Mouse (Mus musculus) layer of hippocampus, postnatal 25 days (tissue): ENCODE data around the gene Gm37419. TPM values are rescaled to one million over a fixed set of nuclear protein-coding genes. Genes with fewer than 3 reads are reported as not detected.

Source experiments
- DNase-seq, 2 experiments: peaks; one replicate each; pipeline ENCODE4 v3.0.0; 2022; ENCODE audit warnings: mixed read lengths in 2 of 2, low spot score in 1 of 2; ENCODE audit errors: extremely low spot score in 1 of 2
- total RNA-seq, 2 experiments: library from RNA; stranded (reverse); gene quantifications; 2 replicates each; pipeline ENCODE4 v1.2.3; 2021

Gene Gm37419
- total RNA-seq, 2 experiments from 2014 or later: not detected

DNA sequence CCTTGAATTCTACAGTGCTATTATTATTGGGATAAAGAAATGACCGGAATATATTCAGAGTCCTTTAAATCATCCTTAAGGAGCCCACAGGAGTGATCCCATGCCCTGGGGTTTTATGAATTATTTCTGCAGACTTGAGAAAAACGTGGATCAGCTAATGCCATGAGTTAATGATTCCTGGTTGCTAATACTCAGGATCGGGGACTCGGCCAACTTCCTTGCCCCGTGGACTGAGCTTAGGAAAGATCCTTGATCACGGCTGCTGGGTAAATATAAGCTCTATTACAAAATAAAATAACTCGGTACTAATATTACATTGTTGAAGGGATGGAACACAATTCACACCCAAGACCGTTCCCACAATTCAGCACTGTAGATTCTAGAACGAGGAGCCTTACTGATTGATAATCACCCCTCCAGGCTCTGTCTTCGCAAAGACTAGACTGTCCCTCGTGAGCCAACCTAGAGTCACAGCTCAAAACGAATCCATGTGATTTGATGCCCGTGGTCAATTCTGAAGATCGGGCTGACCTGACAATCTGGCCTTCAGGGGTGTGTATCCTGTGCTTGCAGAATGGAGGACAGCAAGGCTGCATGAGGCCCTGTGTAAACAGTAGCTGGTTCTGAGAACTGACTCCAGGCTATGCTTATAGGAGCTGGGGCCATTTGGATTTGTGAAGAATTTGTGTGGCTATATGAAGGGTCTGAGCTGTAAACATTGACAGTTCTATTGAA, 3.7 kb downstream of the Gm37419 start:
- no peak for DNase-seq

DNA sequence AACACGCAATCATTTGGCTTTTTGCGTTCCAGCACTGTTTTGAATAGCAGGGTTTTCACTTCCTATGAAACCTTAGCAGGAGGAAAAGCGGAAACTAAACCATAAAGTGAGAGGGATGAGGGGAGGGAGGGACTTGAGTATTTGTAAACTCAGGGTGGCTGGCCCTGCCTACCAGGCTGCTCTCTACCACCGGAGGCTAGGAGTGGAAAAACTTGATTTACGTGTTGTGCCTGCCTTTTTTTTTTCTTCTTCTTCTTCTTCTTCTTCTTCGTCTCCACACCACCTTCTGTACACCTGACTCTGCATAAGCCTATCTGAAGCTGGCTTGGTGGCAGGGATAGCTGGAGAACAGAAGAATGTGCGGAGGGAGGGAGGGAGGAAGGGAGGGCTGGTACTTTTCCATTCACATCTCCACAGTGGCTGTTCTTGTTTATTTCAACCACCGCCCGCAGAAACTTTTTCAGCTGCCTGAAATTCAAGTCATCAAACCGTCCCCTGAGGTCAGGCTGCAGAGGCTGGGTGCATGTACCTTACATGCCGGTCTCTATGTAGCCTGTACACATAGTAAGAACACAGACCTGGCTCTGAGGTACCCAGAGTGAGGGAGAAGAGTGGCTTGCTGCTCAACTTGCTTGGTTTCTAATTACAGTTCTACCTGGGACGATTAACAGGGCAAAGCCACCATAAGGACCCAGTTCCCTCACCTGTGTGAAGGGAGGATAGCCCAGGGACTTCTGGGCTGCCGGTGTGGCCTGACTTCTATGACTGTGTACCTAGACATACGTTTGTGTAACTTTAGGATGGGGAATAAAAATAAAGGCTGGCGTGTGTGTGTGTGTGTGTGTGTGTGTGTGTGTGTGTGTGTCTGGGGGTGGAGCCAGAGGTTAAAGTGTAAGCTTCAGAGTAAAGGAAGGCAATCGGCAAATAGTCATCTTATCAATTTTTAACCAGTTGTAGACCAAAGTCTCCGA, 5.4 kb downstream of the Gm37419 start:
- no peak for DNase-seq

DNA sequence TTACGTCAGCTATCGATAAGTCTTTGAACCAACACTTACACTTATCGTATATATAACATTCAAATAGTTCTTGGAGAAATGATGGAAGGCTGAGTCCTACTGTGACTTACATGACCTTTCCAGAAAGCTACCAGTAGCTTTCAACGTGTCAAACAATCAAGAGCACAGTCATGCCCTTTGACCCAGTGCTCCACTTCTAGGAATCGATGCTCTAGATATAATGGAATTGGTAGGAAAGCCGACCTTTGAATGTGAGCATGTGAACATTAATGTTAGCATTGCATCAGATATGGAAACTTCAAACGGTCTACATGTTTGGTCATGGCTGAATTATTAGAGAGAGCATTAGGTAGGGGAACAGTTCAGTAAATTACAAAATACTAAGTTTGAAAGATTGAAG, 8.1 kb downstream of the Gm37419 start:
- no peak for DNase-seq

DNA sequence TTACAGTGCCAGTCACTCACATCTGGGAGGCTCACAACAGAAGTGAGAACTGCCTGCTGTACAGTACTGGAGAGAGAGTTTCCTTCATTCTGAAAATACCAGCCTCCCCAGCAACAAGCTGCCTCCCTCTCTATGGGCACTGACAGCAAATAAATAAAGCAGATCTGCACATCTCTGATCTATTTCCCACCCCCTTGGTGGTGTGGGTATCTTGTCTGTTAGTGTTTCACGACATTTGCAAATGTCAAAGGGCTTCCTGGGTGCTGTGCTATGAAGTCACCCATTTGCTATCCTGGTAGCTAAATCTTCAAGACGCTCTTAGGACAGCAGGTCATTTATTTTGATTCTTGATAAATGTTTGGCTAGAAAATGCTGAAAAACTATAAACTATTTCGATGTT, 8.9 kb downstream of the Gm37419 start:
- DNase-seq: no peak

DNA sequence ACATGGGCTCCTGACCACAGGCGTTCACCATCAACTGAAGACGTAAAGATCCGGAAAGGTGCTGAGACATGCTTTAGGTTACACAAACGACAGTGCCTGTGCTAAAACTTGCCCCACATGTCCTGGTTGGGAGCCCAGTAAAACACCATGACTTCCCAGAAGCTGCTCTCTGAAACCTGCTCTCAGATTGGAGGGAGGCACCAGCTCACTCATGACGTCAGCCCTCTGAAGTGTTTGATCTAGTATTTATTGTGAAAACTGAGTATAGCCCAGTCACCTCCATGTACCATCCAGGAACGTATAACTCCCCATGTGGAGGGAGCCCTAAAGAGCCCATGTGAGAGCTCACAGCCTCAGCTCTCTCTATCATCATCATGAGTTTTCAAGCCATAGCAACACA, 9.6 kb downstream of the Gm37419 start:
- DNase-seq: no peak

DNA sequence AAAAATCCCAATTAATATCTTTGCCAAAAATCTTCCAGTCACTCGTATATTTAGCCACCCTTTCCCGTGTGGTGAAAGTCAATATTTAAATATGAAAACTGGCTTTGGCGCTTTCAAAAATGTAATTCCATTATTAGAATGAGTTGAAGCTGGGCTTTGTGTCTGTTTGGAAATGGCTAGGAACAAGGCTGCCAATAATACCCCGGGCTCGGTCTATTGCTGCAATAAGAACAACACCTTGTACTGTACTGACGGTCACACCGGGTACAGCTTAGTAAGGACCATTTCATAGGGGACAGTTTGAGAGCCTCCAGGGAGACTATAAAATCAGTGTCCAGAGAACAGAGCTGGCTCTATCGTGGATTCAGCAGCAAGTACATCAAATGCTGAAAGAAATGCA, 17.6 kb downstream of the Gm37419 start:
- DNase-seq: no peak

DNA sequence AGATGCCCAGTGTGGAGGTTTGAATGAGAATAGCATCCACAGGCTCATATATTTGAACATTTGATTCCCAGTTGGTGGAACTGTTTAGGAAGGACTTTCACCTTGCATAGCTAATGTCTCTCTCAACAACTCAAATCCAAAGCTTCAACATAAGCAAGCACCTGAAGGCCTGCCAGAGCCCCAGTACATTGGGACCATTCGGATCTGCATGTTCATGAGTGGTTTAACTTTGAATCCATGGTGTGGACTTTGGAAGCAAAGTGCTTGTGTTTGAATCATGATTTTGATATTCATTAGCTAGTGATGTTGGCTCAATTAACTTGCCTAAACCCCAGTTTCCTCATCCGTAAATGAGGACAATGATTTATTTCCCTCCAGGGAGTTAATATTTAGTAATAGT, 21.6 kb downstream of the Gm37419 start:
- no peak for DNase-seq

DNA sequence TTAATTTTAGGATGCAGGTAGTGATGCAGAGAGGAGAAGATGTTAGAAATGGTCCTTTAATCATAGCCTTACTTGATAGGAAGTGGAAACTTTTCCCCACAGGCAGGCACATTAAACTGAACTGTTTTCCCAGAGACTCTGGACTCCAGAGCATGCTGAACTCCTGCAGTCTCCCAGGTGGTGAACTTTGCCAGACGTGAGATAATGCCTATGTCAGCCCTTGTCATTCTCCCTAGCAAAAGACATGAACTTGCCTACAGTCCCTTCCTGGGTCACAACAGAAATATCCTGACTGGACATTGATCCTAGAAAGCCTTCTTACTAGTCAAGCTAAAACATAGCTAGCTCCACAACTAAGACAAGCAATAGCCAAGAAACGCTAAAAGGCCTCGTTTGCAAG, 23.0 kb downstream of the Gm37419 start:
- no peak for DNase-seq

DNA sequence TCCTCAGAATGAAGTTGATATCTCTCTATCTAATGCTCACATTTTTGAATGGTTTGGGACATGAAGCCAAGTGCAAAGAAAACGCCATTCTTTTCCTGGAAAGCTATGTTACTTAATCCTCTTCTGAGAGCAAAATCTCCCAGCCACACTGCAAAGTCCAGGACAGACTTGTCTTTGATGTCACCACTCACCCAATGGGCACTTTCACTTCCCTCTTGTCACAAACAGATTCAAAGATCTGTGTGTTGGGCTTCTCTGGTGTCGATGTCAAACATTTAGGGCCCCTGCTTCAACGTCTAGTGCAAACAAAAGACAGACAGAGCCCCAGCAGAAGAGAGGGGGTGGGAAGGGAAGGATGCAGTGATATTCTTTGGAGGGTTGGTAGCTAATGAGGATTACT, 23.8 kb downstream of the Gm37419 start:
- no peak for DNase-seq

DNA sequence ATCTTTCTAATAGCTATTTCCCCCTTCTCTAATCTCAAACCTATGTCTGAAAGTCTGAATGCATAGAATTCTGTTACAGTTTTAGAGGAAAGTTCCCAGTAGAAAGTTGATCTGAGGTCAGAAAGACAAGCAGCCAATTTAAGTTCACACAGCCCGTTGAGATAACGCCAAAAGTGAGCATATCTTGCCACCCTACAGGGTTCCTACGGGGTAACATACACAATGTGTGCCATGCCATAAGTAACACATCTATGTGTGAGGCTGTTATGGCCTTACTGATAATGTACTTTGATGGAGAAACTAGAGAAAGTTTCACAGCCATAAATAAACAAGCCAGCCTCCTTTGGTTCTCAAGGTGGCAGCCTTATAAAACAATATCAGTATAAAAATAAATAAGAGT, 26.1 kb downstream of the Gm37419 start:
- no peak for DNase-seq

DNA sequence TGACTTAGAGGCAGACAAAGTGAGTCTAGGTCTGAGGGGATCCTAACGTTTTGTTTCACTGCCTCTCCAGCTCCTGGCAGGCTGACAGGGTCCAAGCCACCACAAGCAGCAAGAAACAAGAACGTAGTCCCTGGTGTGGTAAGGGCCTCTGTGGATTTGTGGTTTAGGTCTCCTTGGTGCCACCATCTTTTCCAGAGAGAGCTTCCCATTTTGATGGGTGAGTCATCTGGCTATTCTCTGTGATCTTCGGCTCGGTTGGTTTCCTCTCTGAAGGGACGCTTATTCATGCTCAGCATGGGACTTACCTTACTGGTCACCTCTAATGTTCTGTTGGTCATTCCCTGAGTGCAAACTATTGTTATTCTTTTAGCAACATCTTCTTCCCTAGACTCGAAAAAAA, 28.0 kb downstream of the Gm37419 start:
- DNase-seq: no peak

DNA sequence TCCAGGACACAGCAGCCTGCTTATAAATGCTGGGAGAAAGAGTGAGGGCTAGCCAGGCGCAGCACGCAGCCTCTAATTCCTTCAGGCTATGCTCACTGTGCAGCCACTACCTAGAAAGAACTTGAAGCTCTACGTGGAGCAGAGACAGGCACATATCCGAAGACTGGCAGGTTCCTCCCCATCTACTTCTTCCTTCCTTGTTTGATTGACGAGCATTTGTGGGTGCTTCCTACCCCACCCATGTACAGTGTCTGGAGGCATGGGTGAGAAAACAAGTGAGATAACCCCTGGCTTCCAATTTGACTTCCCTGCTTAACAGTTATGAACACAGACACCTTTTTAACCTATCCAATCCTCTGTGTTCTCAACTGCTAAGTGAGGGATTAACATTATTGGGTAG, 28.5 kb downstream of the Gm37419 start:
- no peak for DNase-seq

DNA sequence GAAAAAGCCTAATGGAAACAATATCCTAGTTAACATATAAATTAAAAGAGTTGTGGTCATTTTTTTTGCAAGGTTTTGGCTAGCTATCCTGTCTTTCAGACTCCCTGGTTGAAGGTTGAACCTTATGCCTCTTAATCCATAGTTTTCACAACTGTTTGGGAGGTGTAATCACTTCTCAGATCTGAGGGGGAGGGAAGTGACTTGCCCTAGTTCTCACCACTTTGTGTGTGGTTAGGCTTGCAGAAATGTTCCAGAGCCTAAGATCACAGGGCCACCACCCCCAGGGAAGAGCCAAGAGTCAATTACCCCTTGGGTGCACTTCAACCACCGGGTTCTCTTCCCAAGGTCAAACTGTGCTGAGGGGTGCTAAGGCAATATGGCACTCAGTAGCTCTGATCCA, 33.4 kb downstream of the Gm37419 start:
- DNase-seq: no peak

DNA sequence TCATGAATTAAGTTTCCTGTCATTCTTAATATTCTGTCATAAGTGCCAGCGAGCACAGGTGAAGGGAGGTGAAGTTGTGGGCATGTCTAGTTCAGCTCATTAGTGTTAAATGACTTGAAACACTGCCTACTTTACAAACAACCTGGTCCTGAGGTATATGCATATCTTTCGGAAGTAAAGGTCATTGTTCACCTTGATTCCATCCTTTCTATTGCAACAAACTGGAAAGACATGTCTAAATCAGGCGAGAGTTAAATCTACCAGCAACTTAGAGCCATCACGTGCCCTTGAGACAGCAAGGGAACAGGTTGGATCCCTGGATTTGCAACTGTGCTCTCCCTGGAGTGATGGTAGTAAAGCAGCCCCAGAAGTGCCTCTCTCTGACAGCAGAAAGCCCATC, 34.3 kb downstream of the Gm37419 start:
- DNase-seq: no peak

DNA sequence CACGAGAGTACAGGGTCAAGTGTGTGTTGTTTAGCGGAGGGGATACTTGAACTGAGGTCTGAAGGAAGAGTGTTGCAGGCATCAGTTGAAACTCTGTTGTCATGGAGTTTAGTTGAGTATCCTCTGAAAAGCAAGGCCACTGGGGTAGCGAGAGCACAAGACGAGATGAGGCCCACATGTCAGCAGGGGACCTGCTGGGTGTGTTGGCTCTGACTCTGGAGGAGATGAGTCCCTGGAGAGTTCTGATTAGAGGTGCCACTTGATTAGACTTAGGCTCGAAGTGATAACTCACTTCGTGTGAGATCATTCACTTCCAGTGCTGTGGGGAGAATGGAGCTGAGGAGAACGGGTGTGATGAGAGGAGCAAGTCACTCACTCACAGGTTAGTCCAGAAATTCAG, 37.2 kb downstream of the Gm37419 start:
- DNase-seq: no peak

DNA sequence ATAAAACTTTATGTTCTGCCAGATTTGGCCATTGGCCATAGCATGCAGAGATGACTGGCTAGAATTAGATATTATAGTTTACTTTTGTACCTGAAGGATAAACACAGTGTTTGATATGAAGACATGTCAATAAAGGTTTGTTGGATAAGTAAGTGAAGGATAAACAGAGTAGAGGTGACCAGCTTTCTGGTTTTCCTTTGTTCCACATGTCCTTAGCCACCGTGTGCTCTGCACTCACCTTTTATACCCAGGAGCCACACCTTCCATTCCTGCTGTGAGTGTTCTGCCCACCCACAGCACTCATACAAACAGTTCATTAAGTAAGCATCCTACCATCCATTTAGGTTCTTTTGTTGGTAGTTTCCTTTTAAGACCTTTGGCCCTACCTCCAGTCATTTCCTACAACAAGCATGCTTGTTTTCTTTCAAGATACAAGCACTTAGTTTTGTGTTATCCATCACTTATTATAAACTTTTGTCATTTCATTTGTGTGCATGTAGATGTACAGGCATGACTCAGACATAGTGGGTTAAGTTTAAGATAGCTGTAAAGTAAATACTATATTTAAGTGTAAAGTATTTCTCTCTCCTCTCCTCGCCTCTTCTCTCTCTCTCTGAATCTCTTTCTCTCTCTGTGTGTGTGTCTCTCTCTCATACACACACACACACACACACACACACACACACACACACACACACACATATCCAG, 41.8 kb downstream of the Gm37419 start:
- no peak for DNase-seq

DNA sequence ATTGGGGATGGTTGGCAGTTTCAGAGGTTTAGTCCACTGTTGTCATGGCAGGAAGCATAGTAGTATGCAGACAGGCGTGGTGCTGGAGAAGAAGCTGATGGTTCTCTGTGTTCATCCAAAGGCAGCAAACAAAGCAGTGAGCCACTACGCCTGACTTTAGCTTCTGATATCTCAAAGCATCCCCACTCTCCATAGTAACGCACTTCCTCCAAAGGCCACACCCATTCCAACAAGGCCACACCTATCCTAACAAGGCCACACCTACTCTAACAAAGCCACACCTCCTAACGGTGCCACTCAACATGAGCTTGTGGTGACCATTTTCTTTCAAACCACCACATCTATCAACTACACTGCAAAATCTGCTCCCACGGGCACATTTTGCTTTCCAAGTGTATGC, 45.0 kb downstream of the Gm37419 start:
- DNase-seq: no peak

DNA sequence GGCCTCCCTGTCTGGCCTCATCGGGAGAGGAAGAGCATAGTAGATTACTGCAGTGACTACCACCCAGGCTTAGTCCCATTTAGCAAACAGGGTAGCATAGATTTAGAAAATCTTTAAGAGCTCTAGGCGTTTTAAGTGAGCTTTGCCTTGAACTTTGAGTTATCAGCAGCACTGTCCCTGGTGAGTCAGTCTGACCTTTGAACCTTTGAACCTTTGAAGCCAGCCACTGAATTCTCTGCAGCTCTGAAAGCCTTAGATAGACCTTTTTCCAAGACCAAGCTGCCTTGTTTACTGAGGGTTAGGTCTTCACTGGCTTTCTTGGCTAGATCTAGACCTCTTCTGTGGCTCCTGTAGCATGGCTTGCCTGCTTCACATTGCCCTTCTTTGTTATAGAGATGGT, 46.2 kb downstream of the Gm37419 start:
- no peak for DNase-seq

DNA sequence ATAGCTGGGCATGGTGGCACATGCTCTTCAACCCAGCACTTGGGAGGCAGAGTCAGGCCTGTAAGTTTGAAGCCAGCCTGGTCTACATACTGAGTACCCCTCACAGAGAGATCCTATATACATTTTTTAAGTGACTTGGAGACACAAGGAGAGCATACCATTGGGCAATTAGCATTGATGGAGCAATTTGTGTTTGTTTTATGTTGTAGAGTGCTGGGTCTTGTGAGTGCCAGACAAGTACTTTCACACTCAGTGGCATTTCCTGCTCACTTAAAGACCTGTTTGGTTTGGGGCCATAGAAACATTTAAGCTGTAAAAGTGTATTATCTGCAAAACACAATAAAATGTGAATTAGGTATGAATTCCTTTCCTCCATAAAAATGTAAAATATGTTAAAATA, 47.5 kb downstream of the Gm37419 start:
- no peak for DNase-seq

DNA sequence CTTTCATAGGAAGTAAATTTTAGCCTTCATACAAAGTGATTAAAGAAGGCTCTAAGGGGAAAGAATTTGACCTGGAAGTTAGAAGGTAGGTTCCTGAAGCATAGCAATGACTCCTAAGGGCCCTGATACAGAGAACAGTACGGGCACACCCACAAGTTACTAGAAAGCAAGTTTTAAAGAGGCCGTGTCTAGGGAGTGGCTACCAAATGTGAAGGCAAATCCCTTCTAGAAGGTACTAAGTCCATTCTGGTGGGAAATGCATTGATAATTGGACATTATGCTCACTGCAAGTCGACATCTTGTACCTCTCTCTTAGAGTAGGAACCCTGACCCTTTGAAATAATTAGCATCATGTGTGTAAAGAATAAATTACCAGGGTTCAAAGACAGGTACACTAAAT, 48.1 kb downstream of the Gm37419 start:
- no peak for DNase-seq
